Mouse (Mus musculus): ENCODE results near the gene Chit1. TPM values are rescaled to one million over a fixed set of nuclear protein-coding genes. Genes with fewer than 3 reads are reported as not detected.
A peak's percentile ranks its signal among the peaks of the same experiment; 100 is the strongest.

Gene Chit1
- total and polyA plus RNA-seq, 2 experiments from 2014 or later = 0.19 to 0.41 TPM

DNA sequence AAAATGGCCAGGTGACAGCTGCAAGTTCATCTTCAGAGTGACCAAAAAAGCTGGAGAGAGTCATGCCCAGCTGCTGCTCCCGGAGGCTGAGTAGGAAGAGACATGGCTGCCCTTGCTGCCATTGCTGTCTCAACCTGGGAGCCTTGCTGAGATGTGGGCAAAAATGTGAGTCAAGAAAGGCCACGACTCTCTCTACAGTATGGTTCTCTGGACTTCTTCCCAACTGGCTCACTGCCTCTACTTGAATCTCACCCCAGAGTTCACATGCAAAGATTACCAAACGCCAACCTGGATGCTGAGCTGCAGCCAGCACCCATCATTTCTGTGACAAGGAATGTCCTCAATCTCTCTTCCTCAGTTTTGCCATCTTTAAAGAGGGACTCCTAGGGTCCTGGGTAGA, 26.9 kb upstream of the Chit1 start:
- no peak for TF ChIP-seq CTCF (IDR thresholded peaks at IDR 0.05; ENCODE audit: low read depth)
- Histone ChIP-seq H3K4me2 (ENCODE audit: low read depth) (no peak overlapping the region), H3K27ac (ENCODE audit: low read depth, low read length) (no peak overlapping the region), H3K9ac (no peak overlapping the region), H3K9me3 (ENCODE audit: low read length) (no peaks in the 10 kb centered on the region), H3K27me3 (ENCODE audit: insufficient read depth, low read length) (no peaks in the 10 kb centered on the region), H3K4me1 (ENCODE audit: insufficient read depth) (peaks cover 3% of the 10 kb centered on the region; the same call in 1 of the 2 replicates), H3K36me3 (ENCODE audit: insufficient read depth) (no peaks in the 10 kb centered on the region), H3K4me3 (ENCODE audit: low read depth, low read length) (no peak overlapping the region)
- whole genome bisulfite sequencing = 62% methylated on average over 3 of the region's 3 CpGs
- ATAC-seq (no peak), DNase-seq (no peak)

DNA sequence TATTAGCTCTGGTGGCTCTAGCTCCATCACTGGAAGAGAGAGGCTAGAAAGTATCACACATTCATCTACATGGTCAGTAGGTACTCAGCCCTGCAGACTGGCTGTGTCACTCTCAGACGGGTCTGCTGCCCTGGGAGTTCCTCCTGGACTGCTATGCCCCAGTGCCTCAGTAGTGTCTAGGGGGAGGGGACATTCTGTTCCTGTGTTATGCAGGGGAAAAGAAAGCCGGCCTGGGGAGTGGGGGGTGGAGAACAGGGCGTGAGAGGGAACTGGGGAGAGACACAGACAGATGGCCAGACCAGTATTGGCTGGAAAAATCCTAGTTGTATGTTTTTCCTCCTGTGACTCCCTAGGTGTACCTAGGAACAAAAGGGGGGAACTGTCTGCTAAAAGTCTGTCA, 25.0 kb upstream of the Chit1 start:
- ATAC-seq (no peak), DNase-seq (no peak)
- 31% methylated on average over 3 of the region's 3 CpGs for WGBS
- Histone ChIP-seq H3K9me3 (ENCODE audit: low read length) (no peaks in the 10 kb centered on the region), H3K4me3 (ENCODE audit: low read depth, low read length) (no peak overlapping the region), H3K27ac (ENCODE audit: low read depth, low read length) (no peak overlapping the region), H3K4me2 (ENCODE audit: low read depth) (no peak overlapping the region), H3K4me1 (ENCODE audit: insufficient read depth) (peaks cover 3% of the 10 kb centered on the region; the same call in 1 of the 2 replicates), H3K36me3 (ENCODE audit: insufficient read depth) (no peaks in the 10 kb centered on the region), H3K27me3 (ENCODE audit: insufficient read depth, low read length) (no peaks in the 10 kb centered on the region), H3K9ac (no peak overlapping the region)
- no peak for TF ChIP-seq CTCF (IDR thresholded peaks at IDR 0.05; ENCODE audit: low read depth)

- 61% methylated on average over 16 of the region's 16 CpGs for WGBS
- TF ChIP-seq CTCF (IDR thresholded peaks at IDR 0.05; ENCODE audit: low read depth) = no peak
- DNase-seq = no peak
- Histone ChIP-seq H3K36me3 (ENCODE audit: insufficient read depth) (no peaks in the 10 kb centered on the region), H3K27me3 (ENCODE audit: insufficient read depth, low read length) (no peaks in the 10 kb centered on the region), H3K4me3 (ENCODE audit: low read depth, low read length) (no peak overlapping the region), H3K9ac (0 out of 2 replicates have a peak overlapping the region, but pooled peaks have one; percentile 10), H3K27ac (ENCODE audit: low read depth, low read length) (no peak overlapping the region), H3K4me1 (ENCODE audit: insufficient read depth) (peaks cover 3% of the 10 kb centered on the region; the same call in 1 of the 2 replicates), H3K4me2 (ENCODE audit: low read depth) (no peak overlapping the region), H3K9me3 (ENCODE audit: low read length) (no peaks in the 10 kb centered on the region)
- no peak for ATAC-seq
These were observed 24.1 kb upstream of the Chit1 start for GRCm38 (mm10) chr1:134086811-134087398.

- H3K9ac ChIP-seq = no peak overlapping the region
- no peak overlapping the region for H3K27ac ChIP-seq (ENCODE audit: low read depth, low read length)
- H3K4me3 ChIP-seq (ENCODE audit: low read depth, low read length) = no peak overlapping the region
- DNase-seq (no peak), ATAC-seq (no peak)
- no peaks in the 10 kb centered on the region for H3K36me3 ChIP-seq (ENCODE audit: insufficient read depth)
- TF ChIP-seq CTCF (IDR thresholded peaks at IDR 0.05; ENCODE audit: low read depth) = no peak
- WGBS = 88% methylated on average over 7 of the region's 7 CpGs
- H3K4me1 ChIP-seq (ENCODE audit: insufficient read depth) = peaks cover 13% of the 10 kb centered on the region
- no peaks in the 10 kb centered on the region for H3K9me3 ChIP-seq (ENCODE audit: low read length)
- H3K27me3 ChIP-seq (ENCODE audit: insufficient read depth, low read length) = no peaks in the 10 kb centered on the region
- H3K4me2 ChIP-seq (ENCODE audit: low read depth) = no peak overlapping the region
These were observed 22.0 kb upstream of the Chit1 start for GRCm38 (mm10) chr1:134089074-134089473.

DNA sequence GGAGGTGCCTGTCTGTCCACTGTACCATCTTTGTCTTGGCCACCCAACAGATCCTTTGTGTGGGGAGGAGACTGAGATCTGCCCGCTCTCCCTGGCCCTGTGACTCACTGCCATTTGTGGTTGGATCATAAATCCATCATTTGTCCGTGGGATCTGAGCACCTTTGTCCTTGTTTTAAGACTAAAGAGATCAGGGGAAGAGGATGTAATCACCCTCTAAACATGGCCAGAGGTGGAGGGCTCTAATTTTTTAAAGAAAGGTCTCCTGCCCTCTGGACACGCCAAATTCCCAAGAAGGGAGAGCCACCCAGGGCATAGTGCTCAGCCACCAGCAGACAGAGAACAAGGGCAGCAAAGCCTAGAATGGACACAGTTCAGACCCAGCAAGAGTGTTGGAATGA, 19.2 kb upstream of the Chit1 start:
- no peak overlapping the region for H3K27ac ChIP-seq (ENCODE audit: low read depth, low read length)
- no peaks in the 10 kb centered on the region for H3K9me3 ChIP-seq (ENCODE audit: low read length)
- H3K4me3 ChIP-seq (ENCODE audit: low read depth, low read length) = no peak overlapping the region
- WGBS = 91% methylated on average over 3 of the region's 3 CpGs
- DNase-seq = no peak
- no peak for ATAC-seq
- no peak overlapping the region for H3K9ac ChIP-seq
- peaks cover 14% of the 10 kb centered on the region for H3K4me1 ChIP-seq (ENCODE audit: insufficient read depth)
- no peak for TF ChIP-seq CTCF (IDR thresholded peaks at IDR 0.05; ENCODE audit: low read depth)
- H3K36me3 ChIP-seq (ENCODE audit: insufficient read depth) = no peaks in the 10 kb centered on the region
- no peaks in the 10 kb centered on the region for H3K27me3 ChIP-seq (ENCODE audit: insufficient read depth, low read length)
- H3K4me2 ChIP-seq (ENCODE audit: low read depth) = no peak overlapping the region

- H3K4me3 ChIP-seq (ENCODE audit: low read depth, low read length) = peak overlapping the region; percentile 40
- no peak for ATAC-seq
These were observed 18.7 kb upstream of the Chit1 start for GRCm38 (mm10) chr1:134092368-134092767.

GRCm38 (mm10) chr1:134092852-134093770, 17.9 kb upstream of the Chit1 start:
- ATAC-seq = peak; percentile 88
- no peaks in the 10 kb centered on the region for H3K36me3 ChIP-seq (ENCODE audit: insufficient read depth)
- peak overlapping the region; percentile 40 for H3K4me3 ChIP-seq (ENCODE audit: low read depth, low read length)
- TF ChIP-seq CTCF (IDR thresholded peaks at IDR 0.05; ENCODE audit: low read depth) = no peak
- peaks cover 17% of the 10 kb centered on the region for H3K4me1 ChIP-seq (ENCODE audit: insufficient read depth)
- no peaks in the 10 kb centered on the region for H3K27me3 ChIP-seq (ENCODE audit: insufficient read depth, low read length)
- WGBS = 3% methylated on average over 43 of the region's 43 CpGs
- H3K4me2 ChIP-seq (ENCODE audit: low read depth) = peak overlapping the region; percentile 83
- H3K9ac ChIP-seq = peak overlapping the region; percentile 61
- peak overlapping the region; percentile 77 for H3K27ac ChIP-seq (ENCODE audit: low read depth, low read length)
- peak; percentile 90 for DNase-seq
- H3K9me3 ChIP-seq (ENCODE audit: low read length) = no peaks in the 10 kb centered on the region

More at GRCm38 (mm10) chr1:134092368-134092767, 18.7 kb upstream of the Chit1 start:
- no peaks in the 10 kb centered on the region for H3K9me3 ChIP-seq (ENCODE audit: low read length)
- WGBS = 32% methylated on average over 6 of the region's 6 CpGs
- no peak for DNase-seq
- H3K4me2 ChIP-seq (ENCODE audit: low read depth) = peak overlapping the region; percentile 83
- no peak for TF ChIP-seq CTCF (IDR thresholded peaks at IDR 0.05; ENCODE audit: low read depth)
- H3K27ac ChIP-seq (ENCODE audit: low read depth, low read length) = peak overlapping the region; percentile 77
- H3K36me3 ChIP-seq (ENCODE audit: insufficient read depth) = no peaks in the 10 kb centered on the region
- H3K27me3 ChIP-seq (ENCODE audit: insufficient read depth, low read length) = no peaks in the 10 kb centered on the region
- H3K9ac ChIP-seq = peak overlapping the region; percentile 61
- H3K4me1 ChIP-seq (ENCODE audit: insufficient read depth) = peaks cover 17% of the 10 kb centered on the region
